Mouse (Mus musculus) heart, embryonic 15.5 days (tissue): ENCODE measurements around the gene Slc39a3. TPM values are rescaled to one million over a fixed set of nuclear protein-coding genes. Genes with fewer than 3 reads are reported as not detected.

Experiments used
- ATAC-seq: fragments of 200-750 bp; cut with Nextera tagmentation; replicated peaks from 2 replicates; pipeline ENCODE4 v1.8.0; 2017; ENCODE audit warnings: low read depth, moderate TSS enrichment; ENCODE audit not compliant: insufficient number of reproducible peaks, insufficient read depth, low FRiP score
- H3K27ac ChIP-seq: fragments of 300-500 bp; sonication (generic); 2 replicates; pipeline ENCODE4 v1.5.1; 2015; ENCODE audit warnings: mild to moderate bottlenecking, inconsistent platforms
- H3K27me3 ChIP-seq: fragments of 300-500 bp; sonication (generic); 2 replicates; pipeline ENCODE4 v1.6.1; 2015; ENCODE audit warnings: inconsistent platforms
- H3K36me3 ChIP-seq: fragments of 300-500 bp; sonication (generic); 2 replicates; pipeline ENCODE4 v1.6.1; 2015; ENCODE audit warnings: mild to moderate bottlenecking, inconsistent platforms
- H3K4me1 ChIP-seq: fragments of 300-500 bp; sonication (generic); replicated peaks from 2 replicates; pipeline ENCODE4 v1.6.1; 2015; ENCODE audit warnings: inconsistent platforms
- H3K4me2 ChIP-seq: fragments of 300-500 bp; sonication (generic); 2 replicates; pipeline ENCODE4 v1.6.1; 2015; ENCODE audit warnings: inconsistent platforms, mild to moderate bottlenecking, moderate library complexity
- H3K4me3 ChIP-seq: fragments of 300-500 bp; sonication (generic); 2 replicates; pipeline ENCODE4 v1.5.1; 2015; ENCODE audit warnings: mild to moderate bottlenecking, inconsistent platforms
- H3K9ac ChIP-seq: fragments of 300-500 bp; sonication (generic); 2 replicates; pipeline ENCODE4 v1.6.1; 2015; ENCODE audit warnings: mild to moderate bottlenecking, inconsistent platforms
- H3K9me3 ChIP-seq: fragments of 300-500 bp; sonication (generic); replicated peaks from 2 replicates; pipeline ENCODE4 v1.6.1; 2016; ENCODE audit warnings: inconsistent platforms
- WGBS: fragments of 180-500 bp; shearing (Covaris S2); methylation state at CpG from one replicate; pipeline ENCODE4 v1.1.7; 2015; ENCODE audit warnings: mixed read lengths; 5-methylcytosine and 5-hydroxymethylcytosine counted together
- polyA plus RNA-seq: library from polyadenylated mRNA; unstranded; fragments of >200 nt; fragmentation: Nextera tagmentation; extraction: Ambion mirVana; gene quantifications from 2 replicates; pipeline ENCODE4 v1.2.1, GENCODE M21; 2015

Gene Slc39a3
- polyA plus RNA-seq, 1 experiment from 2014 or later: 7.1 TPM

DNA sequence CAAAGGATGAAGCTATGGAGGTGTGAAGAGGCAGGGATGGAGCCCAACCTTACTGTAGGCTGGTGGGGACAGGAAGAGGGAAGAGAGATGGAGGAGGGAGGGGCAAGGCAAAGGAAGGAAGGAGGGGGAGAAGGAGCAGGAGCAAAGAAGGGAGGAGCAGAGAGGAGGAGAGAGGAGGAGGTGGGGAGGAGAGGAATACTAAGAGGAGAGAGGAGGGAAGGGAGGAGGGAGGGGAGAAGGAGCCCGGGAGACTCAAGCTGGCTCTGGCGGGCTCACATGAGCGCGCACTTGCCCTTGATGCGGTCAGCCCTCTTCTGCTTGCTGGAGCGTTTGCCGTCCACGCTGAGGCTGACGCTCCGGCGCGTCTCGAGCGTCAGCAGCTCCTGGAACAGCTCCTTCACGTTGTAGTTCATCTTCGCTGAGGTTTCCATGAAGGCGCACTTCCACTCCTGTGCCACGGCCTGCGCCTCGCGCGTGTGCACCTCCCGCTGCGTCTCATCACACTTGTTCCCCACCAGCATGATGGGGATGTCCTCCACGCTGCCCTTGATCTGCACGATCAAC is 15.6 kb downstream of the Slc39a3 start:
- Histone ChIP-seq H3K4me1 (peaks cover 3% of the 10 kb centered on the region; the same call in 1 of the 2 replicates), H3K27ac (no peak overlapping the region), H3K9ac (no peak overlapping the region), H3K4me3 (no peak overlapping the region), H3K4me2 (peak overlapping the region; percentile 33; the same call in 1 of the 2 replicates), H3K27me3 (peaks cover 58% of the 10 kb centered on the region), H3K36me3 (no peaks in the 10 kb centered on the region), H3K9me3 (no peaks in the 10 kb centered on the region)
- 7% methylated on average over 26 of the region's 26 CpGs for WGBS
- ATAC-seq: no peak

DNA sequence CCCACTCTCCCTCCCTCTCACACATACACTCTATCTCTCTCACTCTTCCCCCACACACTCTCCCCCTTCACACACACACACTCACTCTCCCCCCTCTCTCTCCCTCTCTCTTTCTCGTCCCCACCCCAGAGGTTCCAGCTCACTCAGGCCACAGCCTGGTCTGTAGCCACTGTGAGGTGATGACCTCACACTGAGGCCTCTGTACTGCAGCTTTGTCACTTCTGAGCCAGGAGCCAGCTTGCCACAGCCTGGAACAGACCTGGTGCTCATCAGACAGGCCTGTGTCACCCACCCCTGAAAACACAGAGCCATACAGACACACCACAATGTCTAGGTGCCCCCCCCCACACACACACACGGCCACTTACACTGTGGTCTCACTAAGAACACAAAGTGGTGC is 17.0 kb downstream of the Slc39a3 start:
- no peaks in the 10 kb centered on the region for H3K9me3 ChIP-seq
- 40% methylated on average over 2 of the region's 2 CpGs for WGBS
- no peak overlapping the region for H3K9ac ChIP-seq
- H3K4me1 ChIP-seq: peaks cover 2% of the 10 kb centered on the region; the same call in 1 of the 2 replicates
- H3K27me3 ChIP-seq: peaks cover 48% of the 10 kb centered on the region
- no peak overlapping the region for H3K4me3 ChIP-seq
- no peak for ATAC-seq
- no peak overlapping the region for H3K4me2 ChIP-seq
- H3K36me3 ChIP-seq: no peaks in the 10 kb centered on the region
- H3K27ac ChIP-seq: no peak overlapping the region

DNA sequence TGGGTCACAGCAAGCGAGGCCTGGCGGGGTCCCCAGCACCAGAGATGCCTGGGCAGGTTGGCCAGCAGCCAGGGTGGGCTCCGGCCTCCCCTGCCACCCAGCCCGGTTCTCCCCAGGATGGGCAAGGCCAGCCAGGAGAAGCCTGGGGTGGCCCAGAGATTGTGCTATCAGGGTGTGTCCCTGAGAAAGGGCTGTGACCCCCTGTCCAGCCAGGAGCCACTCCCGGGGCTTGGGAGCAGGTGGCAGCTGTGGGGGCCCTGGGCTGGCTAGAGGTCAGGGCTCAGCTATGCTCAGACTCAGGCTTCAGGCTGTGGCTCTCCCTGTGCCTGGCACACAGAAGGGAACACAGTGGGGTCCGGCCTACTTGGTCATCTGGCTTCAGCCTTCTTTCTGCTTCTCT is 17.5 kb downstream of the Slc39a3 start:
- H3K36me3 ChIP-seq: no peaks in the 10 kb centered on the region

DNA sequence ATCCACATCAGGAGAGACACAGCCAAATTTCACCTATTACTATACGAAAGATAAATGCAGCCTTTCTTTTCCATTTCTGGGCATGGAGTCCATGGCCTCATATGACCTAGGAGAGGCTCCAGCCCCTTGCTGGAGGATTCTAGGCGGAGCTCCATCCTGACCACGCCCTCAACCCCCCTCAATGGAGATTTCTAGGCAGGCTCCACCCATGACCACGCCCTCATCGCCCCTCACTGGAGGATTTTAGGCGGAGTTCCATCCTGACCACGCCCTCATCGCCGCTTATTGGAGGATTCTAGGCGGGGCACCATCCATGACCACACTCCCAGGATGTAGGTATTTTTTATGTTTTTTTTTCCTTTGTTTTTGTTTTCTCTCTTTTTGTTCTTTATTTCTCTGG is 18.9 kb downstream of the Slc39a3 start:
- no peaks in the 10 kb centered on the region for H3K9me3 ChIP-seq
- WGBS: 35% methylated on average over 10 of the region's 10 CpGs
- no peak overlapping the region for H3K9ac ChIP-seq
- H3K27ac ChIP-seq: no peak overlapping the region
- no peaks in the 10 kb centered on the region for H3K36me3 ChIP-seq
- no peak overlapping the region for H3K4me3 ChIP-seq
- peaks cover 29% of the 10 kb centered on the region for H3K27me3 ChIP-seq
- peaks cover 4% of the 10 kb centered on the region; the same call in 1 of the 2 replicates for H3K4me1 ChIP-seq
- H3K4me2 ChIP-seq: no peak overlapping the region
- ATAC-seq: no peak

More for the DNA sequence above, 17.5 kb downstream of the Slc39a3 start:
- Histone ChIP-seq H3K9ac (no peak overlapping the region), H3K27me3 (peaks cover 42% of the 10 kb centered on the region), H3K9me3 (no peaks in the 10 kb centered on the region), H3K4me3 (no peak overlapping the region), H3K4me2 (no peak overlapping the region), H3K27ac (no peak overlapping the region), H3K4me1 (peaks cover 4% of the 10 kb centered on the region; the same call in 1 of the 2 replicates)
- ATAC-seq: no peak
- 55% methylated on average over 6 of the region's 6 CpGs for WGBS

DNA sequence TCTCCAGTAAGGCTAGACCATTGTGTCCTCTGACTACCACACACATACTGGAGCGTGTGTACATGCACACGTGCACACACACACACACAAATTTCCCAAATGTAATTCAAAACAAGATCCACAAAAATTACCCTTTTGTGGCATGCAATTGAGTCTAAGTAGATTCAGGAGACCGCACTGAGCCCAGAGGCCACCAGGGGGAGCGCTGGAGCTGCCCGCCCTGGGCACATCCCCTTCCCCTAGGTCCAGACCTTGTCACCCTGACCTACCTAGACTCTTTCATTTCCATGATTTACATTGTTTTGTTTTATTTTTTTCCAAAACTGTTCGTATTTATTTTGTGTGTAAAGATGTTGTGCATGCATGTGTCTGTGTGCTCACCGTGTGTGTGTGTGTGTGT is 20.6 kb downstream of the Slc39a3 start:
- 6% methylated on average over 7 of the region's 7 CpGs for WGBS

DNA sequence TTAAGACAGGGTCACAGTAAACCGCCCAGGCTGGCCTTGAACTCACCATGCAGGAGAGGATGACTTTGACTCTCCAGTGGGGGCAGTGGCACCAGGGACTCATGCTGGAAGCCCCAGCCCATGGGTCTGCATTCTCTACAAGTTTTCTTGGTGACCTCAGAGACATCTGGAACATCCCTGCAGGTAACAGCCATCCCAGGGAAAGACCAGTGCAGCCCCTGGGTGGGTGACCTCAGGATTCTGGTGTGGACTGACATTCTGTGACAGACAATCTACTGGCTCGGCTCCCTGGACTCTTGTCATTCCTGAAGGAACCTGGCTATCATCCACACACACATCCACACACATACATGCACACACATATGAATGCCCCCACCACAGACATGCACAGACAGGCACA is 21.6 kb downstream of the Slc39a3 start:
- H3K36me3 ChIP-seq: no peaks in the 10 kb centered on the region
- no peak for ATAC-seq

More for the DNA sequence above, 20.6 kb downstream of the Slc39a3 start:
- H3K4me3 ChIP-seq: no peak overlapping the region
- no peaks in the 10 kb centered on the region for H3K9me3 ChIP-seq
- ATAC-seq: no peak
- peaks cover 4% of the 10 kb centered on the region; the same call in 1 of the 2 replicates for H3K4me1 ChIP-seq
- peaks cover 12% of the 10 kb centered on the region for H3K27me3 ChIP-seq
- H3K9ac ChIP-seq: no peak overlapping the region
- H3K27ac ChIP-seq: no peak overlapping the region
- no peak overlapping the region for H3K4me2 ChIP-seq
- no peaks in the 10 kb centered on the region for H3K36me3 ChIP-seq

DNA sequence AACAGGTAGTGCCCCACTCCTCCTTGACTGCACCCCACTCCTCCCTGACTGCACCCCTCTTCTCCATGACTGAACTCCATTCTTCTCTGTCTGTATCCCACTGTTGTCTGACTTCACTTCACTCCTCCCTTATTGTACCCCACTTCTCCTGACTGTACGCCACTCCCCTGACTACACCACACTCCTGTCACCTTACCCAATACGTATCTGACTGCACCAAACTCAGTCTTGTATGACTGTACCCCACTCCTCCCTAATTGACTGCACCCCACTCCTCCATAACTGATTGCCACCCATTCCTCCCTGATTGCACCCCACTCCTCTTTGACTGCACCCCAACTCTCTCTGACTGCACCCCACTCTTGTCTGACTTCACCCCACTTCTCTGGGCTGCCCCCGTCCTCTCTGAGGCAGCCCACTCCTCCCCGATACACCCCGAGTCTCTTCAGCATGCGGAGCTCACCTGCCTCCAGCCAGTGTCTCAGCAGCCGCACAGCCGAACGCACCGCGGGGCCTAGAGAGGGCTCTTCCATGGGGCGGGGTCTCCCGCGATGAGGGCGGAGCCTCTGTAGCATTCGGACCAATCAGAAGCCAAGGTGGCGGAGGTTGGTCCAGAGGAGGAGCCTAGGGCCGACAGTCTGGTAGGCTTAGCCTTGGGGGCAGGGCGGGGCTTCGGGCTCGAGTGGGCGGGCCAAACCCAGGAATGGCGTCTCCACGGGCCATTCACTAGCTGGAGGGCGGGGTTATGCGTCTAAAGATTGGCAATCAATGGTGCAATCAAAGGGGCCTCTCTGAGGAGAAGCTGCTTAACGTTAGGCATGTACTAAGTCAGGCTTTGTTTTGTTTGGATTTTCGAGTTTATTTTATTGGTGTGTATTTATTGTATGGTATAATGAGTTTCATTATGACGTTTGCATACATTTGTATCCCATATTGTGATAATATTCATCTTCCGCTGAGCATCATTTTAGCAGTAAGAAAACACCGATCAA is 22.5 kb downstream of the Slc39a3 start, which contains the start of gene Gng7:
Gng7 (minus strand) TSS at position 553 of the 992 bp plus-strand sequence.
- H3K4me2 ChIP-seq: peak within 1 kb of the TSS; percentile 49
- no peaks in the 10 kb centered on the region for H3K9me3 ChIP-seq
- WGBS: 11% methylated on average over 31 of the region's 31 CpGs
- no peak within 1 kb of the TSS for H3K27ac ChIP-seq
- H3K4me3 ChIP-seq: peak within 1 kb of the TSS; percentile 25
- H3K4me1 ChIP-seq: peaks cover 4% of the 10 kb centered on the region; the same call in 1 of the 2 replicates
- no peaks in the 10 kb centered on the region for H3K36me3 ChIP-seq
- peak; percentile 86 for ATAC-seq
- no peaks in the 10 kb centered on the region for H3K27me3 ChIP-seq
- no peak within 1 kb of the TSS for H3K9ac ChIP-seq

More for the DNA sequence above, 21.6 kb downstream of the Slc39a3 start:
- Histone ChIP-seq H3K4me2 (no peak overlapping the region), H3K4me3 (no peak overlapping the region), H3K27ac (no peak overlapping the region), H3K27me3 (peaks cover 2% of the 10 kb centered on the region; the same call in 1 of the 2 replicates), H3K9ac (no peak overlapping the region), H3K9me3 (no peaks in the 10 kb centered on the region), H3K4me1 (peaks cover 4% of the 10 kb centered on the region; the same call in 1 of the 2 replicates)
- 80% methylated on average over 2 of the region's 2 CpGs for WGBS

DNA sequence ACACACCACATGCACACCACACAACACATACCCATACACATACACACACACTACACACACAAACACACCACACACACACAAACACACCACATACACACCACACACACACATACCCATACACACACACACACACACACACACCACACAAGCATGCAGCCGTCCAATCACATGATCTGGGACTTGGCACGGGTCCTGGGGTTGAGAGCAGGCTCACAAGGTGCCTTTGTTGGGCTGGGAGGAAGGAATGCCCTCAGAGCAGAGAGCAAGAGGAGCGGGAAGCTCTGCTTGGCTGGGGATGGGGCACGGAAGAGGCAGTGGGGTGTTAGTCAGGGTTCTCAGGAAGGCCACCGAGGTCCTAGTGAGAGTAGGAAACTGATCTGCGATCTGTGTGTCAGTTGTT is 26.4 kb downstream of the Slc39a3 start:
- Histone ChIP-seq H3K9me3 (no peaks in the 10 kb centered on the region), H3K4me3 (no peak overlapping the region), H3K9ac (no peak overlapping the region), H3K36me3 (no peaks in the 10 kb centered on the region), H3K27me3 (no peaks in the 10 kb centered on the region), H3K4me2 (no peak overlapping the region), H3K4me1 (peaks cover 4% of the 10 kb centered on the region; the same call in 1 of the 2 replicates), H3K27ac (no peak overlapping the region)
- WGBS: 54% methylated on average over 6 of the region's 6 CpGs
- ATAC-seq: no peak

DNA sequence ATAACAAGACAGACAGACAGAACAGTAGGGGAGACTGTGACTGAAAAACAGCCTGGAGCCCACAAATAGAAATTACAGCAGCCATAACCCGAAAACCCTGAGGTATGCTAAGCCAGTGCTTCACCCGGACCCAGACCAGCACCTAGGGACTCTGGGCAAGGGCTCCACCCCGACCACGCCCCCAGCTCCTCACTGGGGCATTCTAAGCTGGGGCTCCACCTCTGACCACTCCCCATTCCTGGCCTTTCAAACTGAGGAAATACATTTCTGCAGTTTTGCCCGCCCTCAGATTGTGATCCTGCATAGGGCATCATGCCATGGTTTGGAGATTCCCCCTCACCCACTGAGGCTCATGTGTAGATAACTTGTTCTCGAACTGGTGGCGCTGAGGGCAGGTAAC is 30.0 kb downstream of the Slc39a3 start:
- no peak for ATAC-seq
- H3K4me2 ChIP-seq: no peak overlapping the region
- no peak overlapping the region for H3K4me3 ChIP-seq
- 32% methylated on average over 7 of the region's 7 CpGs for WGBS
- H3K27me3 ChIP-seq: 0 out of 2 replicates have a peak, but pooled peaks cover 6% of the 10 kb centered on the region
- H3K27ac ChIP-seq: no peak overlapping the region
- H3K9ac ChIP-seq: no peak overlapping the region
- H3K4me1 ChIP-seq: no peaks in the 10 kb centered on the region
- no peaks in the 10 kb centered on the region for H3K36me3 ChIP-seq
- no peaks in the 10 kb centered on the region for H3K9me3 ChIP-seq

DNA sequence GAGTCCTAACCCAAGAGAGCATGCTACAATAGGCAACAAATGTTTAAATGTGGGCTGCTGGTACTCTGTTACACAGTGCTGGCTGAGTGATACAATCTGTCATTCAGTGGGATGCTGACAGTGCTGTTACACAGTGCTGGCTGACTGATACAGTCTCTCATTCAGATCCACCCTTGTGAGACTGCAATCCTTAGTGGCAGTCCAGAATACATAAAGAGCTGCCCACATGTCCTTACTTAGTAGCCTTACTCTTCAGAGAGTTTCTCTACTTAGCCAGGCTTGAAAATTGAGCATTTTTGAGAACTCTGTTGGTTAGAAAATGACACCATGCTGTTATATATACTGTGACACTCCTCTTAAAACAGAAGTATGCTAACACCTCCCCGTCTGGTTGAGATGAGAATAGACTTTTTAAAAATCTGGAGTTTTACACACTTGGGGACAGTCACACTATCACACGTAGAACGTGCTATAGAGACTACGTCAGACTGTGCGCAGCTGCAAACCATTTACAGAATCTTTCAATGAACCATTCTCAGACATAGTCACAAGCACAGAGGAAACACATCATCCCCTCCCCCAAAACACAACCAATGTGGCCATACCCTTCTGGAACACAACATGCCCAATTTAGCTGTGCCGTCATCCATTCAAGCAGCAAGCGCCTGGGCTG is 31.1 kb downstream of the Slc39a3 start:
- 80% methylated on average over 7 of the region's 7 CpGs for WGBS

DNA sequence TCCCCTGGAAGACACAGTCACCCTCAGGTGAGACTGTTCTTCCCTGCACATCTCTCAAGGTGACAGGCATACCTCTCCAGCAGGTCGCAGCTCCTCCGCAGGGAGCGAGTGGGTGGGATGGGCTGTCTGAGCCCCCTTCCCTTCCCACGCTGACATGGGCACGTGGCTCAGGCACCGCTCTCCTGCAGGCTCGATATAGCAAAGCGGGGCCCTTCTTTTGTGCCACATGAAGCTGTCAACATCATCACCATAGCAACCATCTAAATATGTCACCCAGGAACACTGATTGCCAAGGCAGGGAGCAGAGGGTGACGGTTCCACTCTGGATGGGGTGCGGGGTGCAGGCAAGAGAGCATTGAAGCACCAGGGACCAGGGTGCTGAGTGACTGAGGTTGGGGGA is 36.1 kb downstream of the Slc39a3 start:
- WGBS: 41% methylated on average over 10 of the region's 10 CpGs
- Histone ChIP-seq H3K4me1 (peaks cover 22% of the 10 kb centered on the region), H3K4me2 (no peak overlapping the region), H3K27ac (no peak overlapping the region), H3K36me3 (no peaks in the 10 kb centered on the region), H3K4me3 (no peak overlapping the region), H3K9me3 (no peaks in the 10 kb centered on the region), H3K27me3 (peaks cover 25% of the 10 kb centered on the region), H3K9ac (no peak overlapping the region)
- no peak for ATAC-seq

More for the DNA sequence above, 31.1 kb downstream of the Slc39a3 start:
- H3K4me3 ChIP-seq: no peak overlapping the region
- 0 out of 2 replicates have a peak, but pooled peaks cover 6% of the 10 kb centered on the region for H3K27me3 ChIP-seq
- H3K27ac ChIP-seq: no peak overlapping the region
- H3K36me3 ChIP-seq: no peaks in the 10 kb centered on the region
- no peaks in the 10 kb centered on the region for H3K9me3 ChIP-seq
- no peak for ATAC-seq
- H3K4me1 ChIP-seq: peaks cover 3% of the 10 kb centered on the region
- H3K9ac ChIP-seq: no peak overlapping the region
- H3K4me2 ChIP-seq: no peak overlapping the region
